Mouse (Mus musculus): Measurements from ENCODE around the gene Il12a. TPM values are rescaled to one million over a fixed set of nuclear protein-coding genes. Genes with fewer than 3 reads are reported as not detected.

Il12a gene
- total and polyA plus RNA-seq, 3 experiments: 3.8 to 12.3 (median 11.2) TPM

DNA sequence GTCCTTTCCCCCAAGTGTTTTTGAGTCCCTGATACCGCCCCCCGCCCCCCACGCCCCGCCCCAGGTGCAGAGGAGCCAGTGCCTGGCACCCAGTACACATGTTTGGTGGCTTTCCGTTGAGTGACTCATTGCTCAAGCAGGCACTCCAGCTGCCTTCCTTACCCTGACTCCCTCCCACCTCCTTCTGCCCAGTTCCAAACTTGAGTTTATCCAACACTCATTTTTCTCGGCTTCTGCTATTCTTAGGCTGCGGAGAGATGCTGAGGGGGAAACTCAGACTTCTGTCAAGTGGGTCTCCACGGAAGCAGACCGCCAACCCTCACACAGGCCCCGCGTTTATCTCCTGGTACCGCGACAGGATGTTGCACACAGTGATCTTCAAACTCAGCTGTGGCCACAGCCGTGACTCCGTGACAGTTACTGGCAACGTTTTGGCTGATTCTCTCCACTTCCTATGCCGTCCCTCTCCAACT is 13.6 kb upstream of the Il12a start (continued):
- TF ChIP-seq JUND (conservative IDR thresholded peaks at IDR 0.05; ENCODE audit: low read depth, low read length): no peak
- no peak for TF ChIP-seq SMC3 (IDR thresholded peaks at IDR 0.05; ENCODE audit: low read depth, low read length)
- TF ChIP-seq E2F4 (IDR thresholded peaks at IDR 0.05; ENCODE audit: insufficient replicate concordance, low read depth, low read length): no peak
- TF ChIP-seq JUN (IDR thresholded peaks at IDR 0.05; ENCODE audit: insufficient read depth, low read depth, low read length): no peak
- peak; percentile 63; the same call in 1 of the 2 replicates for TF ChIP-seq MAZ (IDR thresholded peaks at IDR 0.05; ENCODE audit: low read depth, low read length)
- no peak for TF ChIP-seq RCOR1 (conservative IDR thresholded peaks at IDR 0.05; ENCODE audit: low read depth, low read length)
- no peak for TF ChIP-seq PAX5 (IDR thresholded peaks at IDR 0.05; ENCODE audit: low read length)
- TF ChIP-seq UBTF (IDR thresholded peaks at IDR 0.05; ENCODE audit: low read depth, low read length): no peak
- TF ChIP-seq IRF4 (IDR thresholded peaks at IDR 0.05; ENCODE audit: low read depth, low read length): 0 out of 2 replicates have a peak, but pooled peaks have one; percentile 7
- TF ChIP-seq ZNF384 (IDR thresholded peaks at IDR 0.05; ENCODE audit: low read depth, low read length): no peak
- no peak for TF ChIP-seq POLR2AphosphoS2 (IDR thresholded peaks at IDR 0.05; ENCODE audit: low read depth, low read length)
- TF ChIP-seq HCFC1 (IDR thresholded peaks at IDR 0.05; ENCODE audit: low read depth, low read length): no peak; the same call in 1 of the 2 replicates
- TF ChIP-seq CTCF (conservative IDR thresholded peaks at IDR 0.05 in 1 of 2, IDR thresholded peaks at IDR 0.05 in 1 of 2; ENCODE audit: low read depth in 2 of 2, low read length in 2 of 2): no peak
- peak; percentile 50; the same call in 1 of the 2 replicates for TF ChIP-seq ELF1 (IDR thresholded peaks at IDR 0.05; ENCODE audit: low read depth, low read length)
- TF ChIP-seq TBP (conservative IDR thresholded peaks at IDR 0.05; ENCODE audit: low read depth, low read length): no peak
- TF ChIP-seq SIN3A (IDR thresholded peaks at IDR 0.05; ENCODE audit: low read length): peak; percentile 86
- TF ChIP-seq MXI1 (IDR thresholded peaks at IDR 0.05; ENCODE audit: low read depth, low read length): peak; percentile 66
- TF ChIP-seq EP300 (IDR thresholded peaks at IDR 0.05; ENCODE audit: low read length): peak; percentile 69
- no peak for TF ChIP-seq MAFK (IDR thresholded peaks at IDR 0.05; ENCODE audit: insufficient replicate concordance, low read length)
- TF ChIP-seq CHD1 (IDR thresholded peaks at IDR 0.05; ENCODE audit: low read depth, low read length): no peak
- no peak for TF ChIP-seq USF1 (IDR thresholded peaks at IDR 0.05; ENCODE audit: low read depth, low read length)

DNA sequence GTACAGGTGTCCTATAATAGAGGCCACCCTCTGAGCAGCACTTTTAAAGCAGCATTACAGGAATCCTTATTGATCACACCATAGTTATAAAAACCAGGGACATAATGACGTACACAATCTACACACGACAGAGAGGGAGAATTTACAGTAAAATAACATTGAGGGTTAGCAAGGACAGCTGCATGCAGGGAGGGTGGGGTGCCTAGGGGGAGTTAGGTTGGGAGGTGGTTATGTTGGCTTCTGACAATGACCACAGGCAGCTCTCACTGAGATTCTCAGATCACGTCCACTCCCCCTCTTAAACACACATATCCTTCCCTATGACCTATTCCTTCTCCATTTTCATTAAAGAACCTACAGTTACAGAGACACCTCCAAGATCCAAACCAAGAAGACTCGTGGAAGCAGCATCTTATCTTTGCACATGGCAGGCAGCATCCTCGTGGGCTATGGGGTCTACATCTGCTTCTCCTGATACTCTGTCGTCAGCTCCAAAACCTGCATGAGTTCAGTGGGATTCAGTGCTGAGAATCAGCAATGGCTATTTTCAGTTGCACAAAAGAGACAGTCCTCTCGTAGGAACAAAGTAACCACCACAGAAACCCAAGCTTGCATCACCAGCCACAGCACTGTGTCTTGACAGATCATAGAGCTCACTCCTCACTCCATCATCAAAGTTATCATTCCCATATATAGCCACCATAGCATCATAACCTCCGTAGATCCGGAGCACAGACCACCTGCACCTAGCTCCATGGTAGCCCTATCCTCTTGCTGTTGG is 11.4 kb upstream of the Il12a start:
- Histone ChIP-seq H3K36me3 (replicated peaks in 1 of 2; ENCODE audit: control insufficient read depth in 1 of 2, insufficient read depth in 1 of 2, low read length in 1 of 2) (no peaks in the 10 kb centered on the region), H3K4me2 (ENCODE audit: insufficient read depth, low read depth, poor library complexity, severe bottlenecking) (no peak overlapping the region), H3K9ac (ENCODE audit: insufficient read depth, low read depth) (no peak overlapping the region), H3K27me3 (replicated peaks) (no peaks in the 10 kb centered on the region), H3K9me3 (replicated peaks; ENCODE audit: low read length) (no peaks in the 10 kb centered on the region), H3K4me3 (replicated peaks in 1 of 3; ENCODE audit: low read depth in 2 of 3, low read length in 2 of 3, poor library complexity in 1 of 3) (no peak overlapping the region), H3K79me2 (replicated peaks; ENCODE audit: control insufficient read depth, extremely low read depth, insufficient read depth, poor library complexity, severe bottlenecking) (no peaks in the 10 kb centered on the region), H3K27ac (ENCODE audit: insufficient read depth, low read depth) (no peak overlapping the region), H3K4me1 (ENCODE audit: control insufficient read depth in 1 of 2, insufficient read depth in 2 of 2) (peaks cover 8 to 31% of the 10 kb centered on the region in 2 experiments)
- dilution Hi-C loops (cut with MboI; ENCODE audit: extremely low pct_ligation_motif_present, extremely low pct_unique_long_range_greater_than_20kb, low sequenced_read_pairs): no loop called here
- no peak for DNase-seq (ENCODE audit: extremely low read depth)
- in situ Hi-C loops (cut with MboI; ENCODE audit: low pct_ligation_motif_present, low pct_unique_long_range_greater_than_20kb, low sequenced_read_pairs): no loop called here
- TF ChIP-seq ZC3H11A (IDR thresholded peaks at IDR 0.05; ENCODE audit: low read depth, low read length) (no peak), GABPA (IDR thresholded peaks at IDR 0.05; ENCODE audit: insufficient replicate concordance, low read depth, low read length) (no peak), SMC3 (IDR thresholded peaks at IDR 0.05; ENCODE audit: low read depth, low read length) (no peak), TCF12 (IDR thresholded peaks at IDR 0.05; ENCODE audit: low read depth, low read length) (no peak), MXI1 (IDR thresholded peaks at IDR 0.05; ENCODE audit: low read depth, low read length) (no peak), PAX5 (IDR thresholded peaks at IDR 0.05; ENCODE audit: low read length) (no peak), RCOR1 (conservative IDR thresholded peaks at IDR 0.05; ENCODE audit: low read depth, low read length) (no peak), RAD21 (IDR thresholded peaks at IDR 0.05; ENCODE audit: low read depth, low read length) (no peak), BHLHE40 (IDR thresholded peaks at IDR 0.05; ENCODE audit: low read depth, low read length) (no peak), MEF2A (IDR thresholded peaks at IDR 0.05; ENCODE audit: borderline replicate concordance, low read depth, low read length) (no peak), CTCF (conservative IDR thresholded peaks at IDR 0.05 in 1 of 2, IDR thresholded peaks at IDR 0.05 in 1 of 2; ENCODE audit: low read depth in 2 of 2, low read length in 2 of 2) (no peak), POLR2A (IDR thresholded peaks at IDR 0.05; ENCODE audit: low read depth, low read length) (no peak), POLR2AphosphoS2 (IDR thresholded peaks at IDR 0.05; ENCODE audit: low read depth, low read length) (no peak), MAZ (IDR thresholded peaks at IDR 0.05; ENCODE audit: low read depth, low read length) (no peak)

Data from CH12.LX (cell line).